Mouse (Mus musculus): Measurements from ENCODE around the gene Swi5. TPM values are rescaled to one million over a fixed set of nuclear protein-coding genes. Genes with fewer than 3 reads are reported as not detected.

Swi5 gene
- polyA plus RNA-seq, 1 experiment = 270 TPM

DNA sequence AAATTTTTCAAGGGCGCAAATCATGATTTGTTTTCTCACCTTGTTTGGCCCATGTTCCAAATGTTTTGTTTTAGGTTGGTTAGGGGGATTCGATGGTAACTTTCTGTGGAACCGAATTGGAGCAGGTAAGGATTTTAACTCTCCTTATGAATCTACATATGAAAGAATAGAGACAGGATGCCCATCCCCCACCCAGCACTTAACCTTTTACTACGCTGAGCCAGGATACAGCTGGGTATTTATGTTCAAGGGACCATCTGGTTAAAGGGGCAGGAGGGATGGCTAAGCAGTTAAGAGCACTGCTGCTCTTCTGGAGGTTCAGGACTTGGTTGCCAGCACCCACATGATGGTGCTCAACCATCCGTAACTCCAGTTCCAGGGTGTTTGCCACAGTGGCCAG, 47.3 kb downstream of the Swi5 start:
- DNase-seq = no peak
- WGBS = 86% methylated on average over 5 of the region's 5 CpGs
- Histone ChIP-seq H3K4me3 (replicated peaks; ENCODE audit: insufficient read depth, low read depth, low read length) (no peak overlapping the region), H3K27me3 (ENCODE audit: control insufficient read depth, insufficient read depth, low read length) (no peaks in the 10 kb centered on the region), H3K4me1 (ENCODE audit: control insufficient read depth, insufficient read depth, low read length) (no peaks in the 10 kb centered on the region), H3K27ac (ENCODE audit: insufficient read depth, low read length) (no peak overlapping the region)
- TF ChIP-seq POLR2A (IDR thresholded peaks at IDR 0.05; ENCODE audit: borderline replicate concordance, insufficient read depth, low read length) = no peak
- no peak for TF ChIP-seq CTCF (IDR thresholded peaks at IDR 0.05; ENCODE audit: borderline replicate concordance, insufficient read depth, low read depth, low read length)

GRCm38 (mm10) chr2:32238708-32239435, 49.0 kb downstream of the Swi5 start:
- Histone ChIP-seq H3K4me1 (ENCODE audit: control insufficient read depth, insufficient read depth, low read length) (no peaks in the 10 kb centered on the region), H3K27me3 (ENCODE audit: control insufficient read depth, insufficient read depth, low read length) (no peaks in the 10 kb centered on the region), H3K27ac (ENCODE audit: insufficient read depth, low read length) (no peak overlapping the region), H3K4me3 (replicated peaks; ENCODE audit: insufficient read depth, low read depth, low read length) (no peak overlapping the region)
- DNase-seq = no peak
- WGBS = 90% methylated on average over 9 of the region's 9 CpGs
- TF ChIP-seq POLR2A (IDR thresholded peaks at IDR 0.05; ENCODE audit: borderline replicate concordance, insufficient read depth, low read length) (no peak), CTCF (IDR thresholded peaks at IDR 0.05; ENCODE audit: borderline replicate concordance, insufficient read depth, low read depth, low read length) (no peak)

DNA sequence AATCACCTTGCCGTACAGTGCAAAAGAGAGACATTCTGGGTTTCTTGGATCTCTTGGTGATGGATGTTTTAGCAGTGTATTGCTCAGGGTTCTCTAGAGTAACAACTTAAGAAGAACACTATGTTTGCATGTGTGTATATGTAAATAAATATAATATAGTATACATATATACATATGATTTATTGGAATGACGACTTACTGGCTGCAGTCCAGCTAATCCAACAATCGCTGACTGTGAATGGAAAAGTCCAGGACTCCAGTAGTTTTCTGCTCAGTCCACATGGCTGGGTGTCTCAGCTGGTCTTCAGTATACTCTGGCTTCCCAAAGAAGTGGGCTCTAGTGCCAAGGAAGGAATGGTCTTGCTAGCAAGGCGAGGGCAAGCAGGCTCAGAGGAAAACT, 50.3 kb downstream of the Swi5 start:
- no peak overlapping the region for H3K27ac ChIP-seq (ENCODE audit: insufficient read depth, low read length)
- no peaks in the 10 kb centered on the region for H3K4me1 ChIP-seq (ENCODE audit: control insufficient read depth, insufficient read depth, low read length)
- H3K4me3 ChIP-seq (replicated peaks; ENCODE audit: insufficient read depth, low read depth, low read length) = peak overlapping the region; percentile 98
- 15% methylated on average over 4 of the region's 4 CpGs for WGBS
- H3K27me3 ChIP-seq (ENCODE audit: control insufficient read depth, insufficient read depth, low read length) = no peaks in the 10 kb centered on the region
- DNase-seq = no peak
- TF ChIP-seq CTCF (IDR thresholded peaks at IDR 0.05; ENCODE audit: borderline replicate concordance, insufficient read depth, low read depth, low read length) = no peak
- TF ChIP-seq POLR2A (IDR thresholded peaks at IDR 0.05; ENCODE audit: borderline replicate concordance, insufficient read depth, low read length) = no peak

- H3K4me3 ChIP-seq (replicated peaks; ENCODE audit: insufficient read depth, low read depth, low read length) = peak overlapping the region; percentile 98
- no peak for TF ChIP-seq POLR2A (IDR thresholded peaks at IDR 0.05; ENCODE audit: borderline replicate concordance, insufficient read depth, low read length)
- TF ChIP-seq CTCF (IDR thresholded peaks at IDR 0.05; ENCODE audit: borderline replicate concordance, insufficient read depth, low read depth, low read length) = peak; percentile 40
- H3K4me1 ChIP-seq (ENCODE audit: control insufficient read depth, insufficient read depth, low read length) = no peaks in the 10 kb centered on the region
- no peaks in the 10 kb centered on the region for H3K27me3 ChIP-seq (ENCODE audit: control insufficient read depth, insufficient read depth, low read length)
- peak; percentile 70 to 80 for DNase-seq
- under 1% methylated on average over 20 of the region's 20 CpGs for WGBS
- H3K27ac ChIP-seq (ENCODE audit: insufficient read depth, low read length) = 0 out of 2 replicates have a peak overlapping the region, but pooled peaks have one; percentile 4
These were observed 51.0 kb downstream of the Swi5 start for GRCm38 (mm10) chr2:32236760-32237487.

DNA sequence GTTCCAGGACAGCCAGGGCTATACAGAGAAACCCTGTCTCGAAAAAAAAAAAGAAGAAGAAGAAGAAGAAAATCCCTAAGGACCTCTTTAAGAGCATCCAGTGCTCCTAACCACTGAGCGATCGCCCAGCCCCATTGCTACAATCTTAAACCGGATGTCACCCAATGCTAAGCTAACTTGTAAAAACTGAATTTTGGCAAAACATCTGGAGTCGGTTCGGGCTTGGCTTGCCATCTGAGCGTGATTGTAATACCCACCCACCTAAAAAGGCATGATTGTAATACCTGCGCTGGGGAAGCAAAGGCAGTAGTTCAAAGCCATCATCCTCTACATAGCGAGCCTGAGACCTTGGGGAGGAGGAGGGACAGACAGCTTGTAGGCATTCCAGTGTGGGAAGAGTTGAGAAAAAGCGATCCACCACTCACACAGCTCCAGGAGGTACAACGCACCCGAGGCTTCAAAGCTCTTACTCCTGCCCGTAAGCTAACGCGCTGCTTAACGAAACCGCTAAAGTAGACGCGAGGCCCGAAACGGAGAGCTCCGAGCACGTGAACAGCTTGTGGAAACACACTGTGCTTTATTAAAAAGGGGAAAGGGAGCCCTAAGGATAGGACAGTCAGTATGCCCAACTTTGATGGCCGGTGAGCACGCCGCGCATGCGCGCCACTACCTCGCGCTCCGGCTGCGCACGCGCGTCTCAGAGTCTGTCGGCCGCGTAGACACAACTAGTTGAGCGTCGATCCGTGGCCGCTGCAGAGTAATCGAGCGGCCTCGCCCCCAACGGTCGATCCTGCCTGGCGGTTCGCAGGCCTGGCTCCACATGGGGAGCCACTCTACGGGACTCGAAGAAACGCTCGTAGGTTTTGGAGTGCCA, 51.8 kb downstream of the Swi5 start, which contains the start of gene Pomt1:
TSS of gene Pomt1 (plus strand) at position 705 of the 874 bp plus-strand sequence.
- TF ChIP-seq CTCF (IDR thresholded peaks at IDR 0.05; ENCODE audit: borderline replicate concordance, insufficient read depth, low read depth, low read length) (no peak), POLR2A (IDR thresholded peaks at IDR 0.05; ENCODE audit: borderline replicate concordance, insufficient read depth, low read length) (peak; percentile 95; the same call in 1 of the 2 replicates)
- under 1% methylated on average over 54 of the region's 54 CpGs for WGBS
- Histone ChIP-seq H3K27ac (ENCODE audit: insufficient read depth, low read length) (peak within 1 kb of the TSS; percentile 16; the same call in 1 of the 2 replicates), H3K4me1 (ENCODE audit: control insufficient read depth, insufficient read depth, low read length) (no peaks in the 10 kb centered on the region), H3K4me3 (replicated peaks; ENCODE audit: insufficient read depth, low read depth, low read length) (peak within 1 kb of the TSS; percentile 98), H3K27me3 (ENCODE audit: control insufficient read depth, insufficient read depth, low read length) (no peaks in the 10 kb centered on the region)
- DNase-seq = peak; percentile 91 to 93

- 22% methylated on average over 7 of the region's 7 CpGs for WGBS
- Histone ChIP-seq H3K4me3 (replicated peaks; ENCODE audit: insufficient read depth, low read depth, low read length) (peak overlapping the region; percentile 15), H3K27ac (ENCODE audit: insufficient read depth, low read length) (no peak overlapping the region), H3K27me3 (ENCODE audit: control insufficient read depth, insufficient read depth, low read length) (no peaks in the 10 kb centered on the region), H3K4me1 (ENCODE audit: control insufficient read depth, insufficient read depth, low read length) (no peaks in the 10 kb centered on the region)
- DNase-seq = no peak
- TF ChIP-seq POLR2A (IDR thresholded peaks at IDR 0.05; ENCODE audit: borderline replicate concordance, insufficient read depth, low read length) (no peak), CTCF (IDR thresholded peaks at IDR 0.05; ENCODE audit: borderline replicate concordance, insufficient read depth, low read depth, low read length) (no peak)
These were observed 52.4 kb downstream of the Swi5 start for GRCm38 (mm10) chr2:32235433-32235832.

Other genes starting within 250 kb of the Swi5 start
- gene Fam78a, start 203.2 kb downstream of the Swi5 start, polyA plus RNA-seq (2012; rRNA removed) = 4.2 and 4.4 TPM in 2 replicates
- 41.3 and 45.0 TPM in 2 replicates for gene Plpp7, start 192.5 kb downstream of the Swi5 start, polyA plus RNA-seq (2012; rRNA removed)
- 88.9 and 95.6 TPM in 2 replicates for gene Prrc2b, start 137.0 kb downstream of the Swi5 start, polyA plus RNA-seq (2012; rRNA removed)
- gene Pomt1, start 51.5 kb downstream of the Swi5 start, polyA plus RNA-seq (2012; rRNA removed) = 23.1 and 23.9 TPM in 2 replicates
- 72.0 and 74.4 TPM in 2 replicates for gene Uck1, start 27.9 kb downstream of the Swi5 start, polyA plus RNA-seq (2012; rRNA removed)
- 74.0 TPM in 2 replicates for gene Golga2, start 691 bp downstream of the Swi5 start, polyA plus RNA-seq (2012; rRNA removed)
- gene Ciz1, start 64.3 kb upstream of the Swi5 start, polyA plus RNA-seq (2012; rRNA removed) = 159 and 176 TPM in 2 replicates
- gene Dnm1, start 65.3 kb upstream of the Swi5 start, polyA plus RNA-seq (2012; rRNA removed) = 1,410 and 1,576 TPM in 2 replicates
- gene 1110008P14Rik, start 93.9 kb upstream of the Swi5 start, polyA plus RNA-seq (2012; rRNA removed) = 284 and 338 TPM in 2 replicates
- gene Lcn2, start 100.2 kb upstream of the Swi5 start, polyA plus RNA-seq (2012; rRNA removed) = 0.48 and 1.0 TPM in 2 replicates
- 60.9 and 61.1 TPM in 2 replicates for gene Ptges2, start 107.8 kb upstream of the Swi5 start, polyA plus RNA-seq (2012; rRNA removed)
- gene Naif1, start 162.4 kb upstream of the Swi5 start, polyA plus RNA-seq (2012; rRNA removed) = 3.3 TPM in 2 replicates
- gene Slc25a25, start 163.4 kb upstream of the Swi5 start, polyA plus RNA-seq (2012; rRNA removed) = 67.0 and 76.2 TPM in 2 replicates
- gene Fam102a, start 247.3 kb upstream of the Swi5 start, polyA plus RNA-seq (2012; rRNA removed) = 38.1 and 40.2 TPM in 2 replicates

Measured in cerebellum, adult 2 months (tissue).